Mouse (Mus musculus): ENCODE data around the gene Shmt2.

Gene Shmt2

DNA sequence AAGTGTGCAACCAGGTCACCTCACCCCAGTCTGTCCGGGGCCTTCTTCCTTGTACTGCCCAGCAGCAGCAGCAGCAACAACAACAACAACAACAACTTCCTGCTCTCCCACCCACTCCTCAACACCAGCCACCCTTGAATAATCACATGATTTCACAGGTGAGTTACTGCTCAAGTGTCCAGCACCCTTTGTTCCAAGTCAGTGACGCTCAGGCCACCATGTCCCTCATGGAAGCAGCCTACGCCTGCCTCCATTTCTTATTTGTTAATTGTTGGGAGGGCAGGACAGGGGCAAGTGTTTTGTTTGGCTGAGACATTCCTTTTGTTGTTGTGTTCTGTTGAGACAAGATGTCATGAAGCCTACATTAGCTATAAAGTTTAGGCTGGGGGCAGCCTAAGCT is 45.7 kb downstream of the Shmt2 start:
- DNase-seq (ENCODE audit: low spot score), result no peak

- DNase-seq (ENCODE audit: low spot score), result no peak
Measured at GRCm38 (mm10) chr10:127475175-127475574, 47.1 kb downstream of the Shmt2 start.

DNA sequence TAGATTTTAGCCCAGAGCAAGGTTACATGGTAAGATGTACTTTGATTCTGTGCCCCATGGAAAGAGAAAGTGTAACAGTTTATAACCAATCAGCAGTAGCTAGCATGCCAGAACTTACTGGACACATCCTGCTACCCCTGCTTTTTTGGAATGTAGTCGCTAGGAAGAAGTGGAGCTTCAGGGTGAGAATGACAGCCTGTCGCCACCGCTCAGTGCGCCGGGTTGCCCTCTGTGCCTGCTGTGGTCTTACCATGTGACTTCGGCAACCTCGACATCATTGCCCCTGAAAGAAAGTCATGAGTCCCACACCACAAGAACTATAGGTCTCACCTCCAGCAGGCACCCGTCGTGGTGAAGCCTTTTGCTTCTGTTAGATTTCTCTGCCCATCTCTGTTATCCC is 49.5 kb downstream of the Shmt2 start:
- no peak for DNase-seq (ENCODE audit: low spot score)

- DNase-seq (ENCODE audit: low spot score), result no peak
Measured at GRCm38 (mm10) chr10:127471281-127471988, 50.8 kb downstream of the Shmt2 start.

Measured in ovary, postnatal 36 days (tissue).